Mouse (Mus musculus) ES-Bruce4 (cell line): ENCODE data around the gene Polr2b. TPM values are rescaled to one million over a fixed set of nuclear protein-coding genes. Genes with fewer than 3 reads are reported as not detected.

Experiments
- H3K27ac ChIP-seq: 2 replicates; pipeline ENCODE4 v1.5.1; 2012; ENCODE audit warnings: low read length, inconsistent platforms; ENCODE audit not compliant: insufficient read depth
- H3K27me3 ChIP-seq: 2 replicates; pipeline ENCODE4 v1.6.1; 2012; ENCODE audit warnings: mild to moderate bottlenecking, low read length, inconsistent platforms; ENCODE audit not compliant: control insufficient read depth, poor library complexity, insufficient read depth, severe bottlenecking
- H3K36me3 ChIP-seq: 2 replicates; pipeline ENCODE4 v1.6.1; 2012; ENCODE audit warnings: inconsistent platforms, mild to moderate bottlenecking, low read length, moderate library complexity; ENCODE audit not compliant: control insufficient read depth, poor library complexity, insufficient read depth, severe bottlenecking
- H3K4me1 ChIP-seq: one replicate; pipeline ENCODE4 v1.8.1; 2011; ENCODE audit warnings: low read length; ENCODE audit not compliant: control insufficient read depth, insufficient read depth
- H3K4me3 ChIP-seq: 2 replicates; pipeline ENCODE4 v1.5.1; 2011; ENCODE audit warnings: low read depth, mild to moderate bottlenecking, low read length
- H3K9ac ChIP-seq: 2 replicates; pipeline ENCODE4 v1.6.1; 2012; ENCODE audit warnings: low read depth, mild to moderate bottlenecking, inconsistent platforms; ENCODE audit not compliant: poor library complexity, severe bottlenecking
- H3K9me3 ChIP-seq: replicated peaks from 2 replicates; pipeline ENCODE4 v1.6.1; 2012; ENCODE audit warnings: mild to moderate bottlenecking, low read length, inconsistent platforms; ENCODE audit not compliant: control insufficient read depth, poor library complexity, insufficient read depth, severe bottlenecking
- CTCF ChIP-seq: IDR thresholded peaks from one replicate; pipeline ENCODE4 v1.8.1; 2011; ENCODE audit warnings: low read depth, low read length
- EP300 ChIP-seq: IDR thresholded peaks from 2 replicates; pipeline ENCODE4 v1.6.1; 2011; ENCODE audit warnings: low read depth, low read length; ENCODE audit not compliant: insufficient read depth
- POLR2A ChIP-seq: IDR thresholded peaks from one replicate; pipeline ENCODE4 v1.8.1; 2011; ENCODE audit warnings: low read length; ENCODE audit not compliant: insufficient read depth
- polyA plus RNA-seq: library from polyadenylated mRNA; stranded (reverse); fragments of >200 nt; gene quantifications from 2 replicates; pipeline ENCODE4 v1.2.4, GENCODE M21; 2011; ENCODE audit warnings: low read depth; ENCODE audit not compliant: missing spikeins, insufficient read depth, insufficient read length

The Polr2b gene
- polyA plus RNA-seq, 1 experiment: 238 TPM

DNA sequence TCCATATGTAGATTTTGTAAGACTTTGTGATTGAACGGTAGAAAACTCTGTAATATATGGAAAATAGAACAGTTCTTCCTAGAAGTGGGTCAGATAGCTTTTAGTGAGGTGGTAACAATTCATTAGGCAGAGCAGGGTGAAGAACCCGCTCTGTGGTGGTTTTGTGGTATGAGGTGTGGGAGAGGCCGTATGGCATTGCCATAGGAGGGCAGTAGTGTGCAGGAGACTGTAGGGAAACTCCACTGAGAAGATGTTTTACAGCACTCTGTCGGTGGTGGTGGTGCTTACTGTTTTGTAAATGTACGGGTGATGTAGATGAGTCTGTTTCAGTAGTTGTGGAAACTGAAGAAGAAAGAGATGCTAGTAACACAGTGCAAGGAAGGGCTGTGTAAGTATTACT lies 20.2 kb downstream of the Polr2b start:
- Histone ChIP-seq H3K4me1 (no peaks in the 10 kb centered on the region), H3K36me3 (peaks cover 69% of the 10 kb centered on the region), H3K27ac (no peak overlapping the region), H3K9me3 (no peaks in the 10 kb centered on the region), H3K9ac (no peak overlapping the region), H3K4me3 (no peak overlapping the region), H3K27me3 (no peaks in the 10 kb centered on the region)
- TF ChIP-seq EP300 (no peak), POLR2A (no peak), CTCF (peak; percentile 40)

DNA sequence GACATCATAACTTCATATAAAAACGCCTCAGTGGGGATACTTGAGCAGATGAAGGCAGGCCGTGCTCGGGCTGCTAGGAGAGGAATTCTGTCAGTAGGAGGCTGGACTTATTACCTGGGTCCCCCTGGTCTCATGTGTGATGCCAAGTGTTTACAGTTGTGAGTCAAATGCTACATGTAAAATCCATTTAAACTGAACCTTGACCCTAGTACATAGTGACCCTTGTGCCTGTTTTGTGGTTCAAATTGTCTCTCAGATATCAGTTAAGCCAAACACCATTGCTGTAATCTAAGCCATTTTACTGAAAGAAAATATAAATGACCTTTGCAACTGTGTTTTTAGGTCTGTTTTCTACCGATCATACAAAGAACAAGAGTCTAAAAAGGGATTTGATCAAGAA lies 30.1 kb downstream of the Polr2b start:
- TF ChIP-seq POLR2A (no peak), EP300 (no peak), CTCF (no peak)
- Histone ChIP-seq H3K27me3 (no peaks in the 10 kb centered on the region), H3K9ac (no peak overlapping the region), H3K9me3 (no peaks in the 10 kb centered on the region), H3K4me1 (no peaks in the 10 kb centered on the region), H3K36me3 (peaks cover 73% of the 10 kb centered on the region), H3K27ac (no peak overlapping the region), H3K4me3 (no peak overlapping the region)

DNA sequence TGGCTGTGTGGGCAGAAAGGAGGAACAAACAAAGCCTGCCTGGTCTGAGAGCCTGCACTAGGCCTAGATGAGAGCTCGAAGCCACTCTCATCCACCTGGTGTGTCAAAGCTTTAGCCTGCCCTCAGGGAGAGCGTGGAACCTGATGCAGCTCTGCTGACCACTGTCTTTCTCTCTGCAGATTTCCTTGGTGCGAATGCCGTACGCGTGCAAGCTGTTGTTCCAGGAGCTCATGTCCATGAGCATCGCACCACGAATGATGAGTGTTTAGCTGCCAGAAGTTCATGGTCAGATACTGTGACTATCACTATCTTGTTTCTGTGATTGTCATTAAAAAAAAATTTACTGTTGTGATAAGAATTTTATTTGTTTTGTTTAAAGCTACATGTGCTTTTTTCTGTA lies 39.0 kb downstream of the Polr2b start:
- Histone ChIP-seq H3K27me3 (no peaks in the 10 kb centered on the region), H3K27ac (no peak overlapping the region), H3K4me1 (no peaks in the 10 kb centered on the region), H3K9me3 (no peaks in the 10 kb centered on the region), H3K4me3 (no peak overlapping the region), H3K9ac (no peak overlapping the region), H3K36me3 (peaks cover 39% of the 10 kb centered on the region)
- TF ChIP-seq EP300: no peak
- no peak for TF ChIP-seq CTCF
- no peak for TF ChIP-seq POLR2A

DNA sequence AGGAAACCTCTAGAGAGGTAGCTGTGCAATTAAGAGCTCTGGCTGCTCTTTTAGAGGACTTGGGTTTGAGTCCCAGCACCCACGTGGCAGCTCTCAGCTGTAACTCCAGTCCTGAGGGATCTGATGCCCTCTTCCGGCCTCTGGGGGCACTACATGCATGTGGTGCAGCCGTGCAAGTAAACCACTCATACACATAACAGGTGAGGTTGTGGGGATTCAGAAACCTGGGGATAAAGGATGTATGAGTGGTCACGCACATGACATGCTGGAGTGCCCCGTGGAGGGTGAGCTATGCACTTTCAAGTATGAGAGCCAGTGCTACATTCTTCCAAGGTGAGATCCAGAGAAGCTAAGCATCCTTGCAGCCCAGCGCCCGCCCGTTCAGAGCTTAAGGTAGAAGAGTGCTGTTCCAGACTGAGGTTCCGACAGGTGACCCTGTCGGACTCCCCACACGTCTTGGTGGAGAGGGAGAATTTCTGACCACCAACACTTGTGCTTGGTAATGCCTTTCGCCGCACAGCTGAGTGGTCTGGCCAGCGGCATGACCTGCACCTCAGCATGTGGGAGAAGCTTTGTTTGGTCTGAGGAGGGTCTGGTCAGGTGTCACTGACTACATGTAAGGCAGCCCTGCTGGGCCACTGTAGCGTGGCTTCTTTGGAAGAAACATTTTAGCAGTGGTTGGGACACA lies 40.2 kb downstream of the Polr2b start:
- H3K36me3 ChIP-seq: peaks cover 32% of the 10 kb centered on the region
- no peaks in the 10 kb centered on the region for H3K4me1 ChIP-seq
- H3K9me3 ChIP-seq: no peaks in the 10 kb centered on the region
- H3K9ac ChIP-seq: no peak overlapping the region
- H3K27ac ChIP-seq: no peak overlapping the region
- H3K4me3 ChIP-seq: no peak overlapping the region
- TF ChIP-seq CTCF (peak; percentile 64), EP300 (no peak)
- H3K27me3 ChIP-seq: no peaks in the 10 kb centered on the region

DNA sequence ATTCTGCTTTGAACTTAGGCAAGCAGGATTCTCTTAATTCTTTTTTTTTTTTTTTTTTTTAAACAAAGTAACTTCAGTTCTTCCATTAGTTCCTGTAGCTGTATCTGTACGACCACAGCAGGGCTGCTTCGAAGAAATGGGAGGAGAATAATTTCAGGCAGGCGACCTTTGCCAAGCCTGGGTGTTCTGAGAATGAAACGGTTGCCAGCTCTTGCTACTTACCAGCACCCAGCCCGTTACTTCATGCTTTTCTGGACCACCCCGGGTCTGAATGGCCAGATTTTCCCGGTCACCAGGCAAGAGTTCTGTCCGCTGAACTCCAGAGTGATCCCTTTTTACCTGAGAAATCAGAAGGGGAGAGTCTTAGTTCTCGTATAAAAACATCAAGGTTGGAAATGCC lies 41.7 kb downstream of the Polr2b start:
- no peak for TF ChIP-seq POLR2A
- Histone ChIP-seq H3K4me1 (no peaks in the 10 kb centered on the region), H3K4me3 (no peak overlapping the region)

GRCm38 (mm10) chr5:77354361-77354787 lies 44.4 kb downstream of the Polr2b start:
- no peak overlapping the region for H3K4me3 ChIP-seq
- no peaks in the 10 kb centered on the region for H3K9me3 ChIP-seq
- peaks cover 2% of the 10 kb centered on the region for H3K4me1 ChIP-seq
- H3K36me3 ChIP-seq: no peaks in the 10 kb centered on the region
- no peaks in the 10 kb centered on the region for H3K27me3 ChIP-seq
- no peak overlapping the region for H3K9ac ChIP-seq
- no peak overlapping the region for H3K27ac ChIP-seq
- TF ChIP-seq CTCF: peak; percentile 87
- TF ChIP-seq EP300: no peak
- no peak for TF ChIP-seq POLR2A

More for the DNA sequence above, 41.7 kb downstream of the Polr2b start:
- no peak overlapping the region for H3K27ac ChIP-seq
- no peak overlapping the region for H3K9ac ChIP-seq
- H3K9me3 ChIP-seq: no peaks in the 10 kb centered on the region
- H3K36me3 ChIP-seq: peaks cover 20% of the 10 kb centered on the region
- no peaks in the 10 kb centered on the region for H3K27me3 ChIP-seq
